Mouse (Mus musculus): ENCODE data around the gene Pds5b. TPM values are rescaled to one million over a fixed set of nuclear protein-coding genes. Genes with fewer than 3 reads are reported as not detected.
"Not testable (repeated sequence)": the region's sequence is repeated elsewhere in the genome, so short reads cannot be mapped to it uniquely, and the experiment has no call there.

Pds5b gene
- total RNA-seq, 2 experiments from 2014 or later: 17.0 to 17.1 TPM

- DNase-seq: no peak
- intact Hi-C loops (cut with DNase I): no loop called here
Observed at GRCm38 (mm10) chr5:150690685-150691084, 17.1 kb downstream of the Pds5b start.

GRCm38 (mm10) chr5:150693277-150693676, 19.7 kb downstream of the Pds5b start:
- intact Hi-C loops (cut with DNase I): no loop called here
- no peak for DNase-seq

GRCm38 (mm10) chr5:150702714-150703113, 29.2 kb downstream of the Pds5b start:
- DNase-seq: peak; percentile 42 to 47
- intact Hi-C loops (cut with DNase I): loop anchor here (1.0 kb wide), 1 partner anchor 28 kb away; no protein-coding TSS in a partner anchor

GRCm38 (mm10) chr5:150706651-150707050, 33.1 kb downstream of the Pds5b start:
- DNase-seq: not testable (repeated sequence)

GRCm38 (mm10) chr5:150707181-150707580, 33.6 kb downstream of the Pds5b start:
- intact Hi-C loops (cut with DNase I); DNase-seq: not testable (repeated sequence)

More at GRCm38 (mm10) chr5:150706651-150707050, 33.1 kb downstream of the Pds5b start:
- intact Hi-C loops (cut with DNase I): not testable (repeated sequence)

GRCm38 (mm10) chr5:150711503-150711902, 38.0 kb downstream of the Pds5b start:
- intact Hi-C loops (cut with DNase I): no loop called here

GRCm38 (mm10) chr5:150713431-150713830, 39.9 kb downstream of the Pds5b start:
- intact Hi-C loops (cut with DNase I): no loop called here
- DNase-seq: no peak

More at GRCm38 (mm10) chr5:150711503-150711902, 38.0 kb downstream of the Pds5b start:
- DNase-seq: no peak

- no peak for DNase-seq
Observed at GRCm38 (mm10) chr5:150717775-150718174, 44.2 kb downstream of the Pds5b start.

GRCm38 (mm10) chr5:150724641-150725040, 51.1 kb downstream of the Pds5b start:
- DNase-seq: no peak
- intact Hi-C loops (cut with DNase I): no loop called here

More at GRCm38 (mm10) chr5:150717775-150718174, 44.2 kb downstream of the Pds5b start:
- intact Hi-C loops (cut with DNase I): loop anchor here (2.0 kb wide), 1 partner anchor 45 kb away; the partner anchor contains the start of gene Pds5b

GRCm38 (mm10) chr5:150737028-150737427, 63.5 kb downstream of the Pds5b start:
- DNase-seq; intact Hi-C loops (cut with DNase I): not testable (repeated sequence)

GRCm38 (mm10) chr5:150739311-150739710, 65.8 kb downstream of the Pds5b start:
- intact Hi-C loops (cut with DNase I): no loop called here
- DNase-seq: no peak

GRCm38 (mm10) chr5:150740597-150740996, 67.1 kb downstream of the Pds5b start:
- DNase-seq: no peak
- intact Hi-C loops (cut with DNase I): no loop called here

GRCm38 (mm10) chr5:150756623-150757022, 83.1 kb downstream of the Pds5b start:
- no peak for DNase-seq
- intact Hi-C loops (cut with DNase I): no loop called here

GRCm38 (mm10) chr5:150772403-150772802, 98.9 kb downstream of the Pds5b start:
- intact Hi-C loops (cut with DNase I): no loop called here
- DNase-seq: no peak

GRCm38 (mm10) chr5:150773083-150773482, 99.5 kb downstream of the Pds5b start:
- DNase-seq: no peak
- intact Hi-C loops (cut with DNase I): no loop called here

- no peak for DNase-seq
- intact Hi-C loops (cut with DNase I): no loop called here
Observed at GRCm38 (mm10) chr5:150788261-150788660, 114.7 kb downstream of the Pds5b start.

- intact Hi-C loops (cut with DNase I): no loop called here
- DNase-seq: no peak
Observed at GRCm38 (mm10) chr5:150789039-150789438, 115.5 kb downstream of the Pds5b start.

- intact Hi-C loops (cut with DNase I): loop anchor here (10.0 kb wide), 1 partner anchor 341 kb away; no protein-coding TSS in a partner anchor
Observed at GRCm38 (mm10) chr5:150794181-150794580, 120.6 kb downstream of the Pds5b start.

GRCm38 (mm10) chr5:150800056-150800455, 126.5 kb downstream of the Pds5b start:
- intact Hi-C loops (cut with DNase I): no loop called here
- DNase-seq: no peak

More at GRCm38 (mm10) chr5:150794181-150794580, 120.6 kb downstream of the Pds5b start:
- no peak for DNase-seq

- intact Hi-C loops (cut with DNase I): no loop called here
- no peak for DNase-seq
Observed at GRCm38 (mm10) chr5:150814111-150814990, 140.8 kb downstream of the Pds5b start.

- DNase-seq: no peak
- intact Hi-C loops (cut with DNase I): no loop called here
Observed at GRCm38 (mm10) chr5:150815400-150815799, 141.9 kb downstream of the Pds5b start.

- intact Hi-C loops (cut with DNase I): no loop called here
- no peak for DNase-seq
Observed at GRCm38 (mm10) chr5:150816775-150817174, 143.2 kb downstream of the Pds5b start.

All from heart, postnatal 36 days (tissue).